Mouse (Mus musculus) kidney, adult 9 months (tissue): ENCODE results near the gene Eci1.
"Not testable (repeated sequence)": the region's sequence is repeated elsewhere in the genome, so short reads cannot be mapped to it uniquely, and the experiment has no call there.

ENCODE experiments used
- DNase-seq: peaks from one replicate; pipeline ENCODE4 v3.0.0; 2022

Eci1 gene

GRCm38 (mm10) chr17:24441148-24441547 is 14.7 kb downstream of the Eci1 start:
- no peak for DNase-seq

- peak; percentile 27 for DNase-seq
Observed at GRCm38 (mm10) chr17:24442107-24442506, 15.7 kb downstream of the Eci1 start.

DNA sequence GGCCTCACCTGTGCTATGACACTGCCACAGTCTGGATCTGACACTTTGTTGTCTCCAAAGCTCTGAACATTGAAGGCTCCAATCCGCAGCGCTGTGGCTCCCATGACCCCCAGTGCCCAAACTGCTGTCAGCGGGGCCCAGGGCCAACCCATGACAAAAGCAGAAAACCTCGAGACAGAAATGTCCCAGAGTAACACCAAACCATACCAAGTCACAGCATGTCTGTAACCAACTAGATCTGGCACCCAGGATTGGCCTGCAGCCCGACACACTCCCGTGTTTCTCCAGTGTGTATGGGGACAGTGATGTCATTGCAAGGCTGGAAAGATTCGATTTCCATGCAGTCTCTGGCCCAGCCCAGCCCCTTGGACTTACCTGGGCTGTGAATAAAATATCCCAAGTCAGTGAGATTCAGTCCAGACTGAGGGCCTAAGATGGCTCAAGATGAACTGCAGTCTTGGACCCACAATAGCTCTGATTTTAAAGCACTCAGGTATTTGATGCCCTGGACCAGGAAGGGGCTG is 16.3 kb downstream of the Eci1 start, which contains the start of gene Dnase1l2:
Dnase1l2 (minus strand) TSS at position 474 of the 524 bp plus-strand sequence.
- no peak for DNase-seq

GRCm38 (mm10) chr17:24443409-24443808 is 17.0 kb downstream of the Eci1 start:
- DNase-seq: peak; percentile 34

DNA sequence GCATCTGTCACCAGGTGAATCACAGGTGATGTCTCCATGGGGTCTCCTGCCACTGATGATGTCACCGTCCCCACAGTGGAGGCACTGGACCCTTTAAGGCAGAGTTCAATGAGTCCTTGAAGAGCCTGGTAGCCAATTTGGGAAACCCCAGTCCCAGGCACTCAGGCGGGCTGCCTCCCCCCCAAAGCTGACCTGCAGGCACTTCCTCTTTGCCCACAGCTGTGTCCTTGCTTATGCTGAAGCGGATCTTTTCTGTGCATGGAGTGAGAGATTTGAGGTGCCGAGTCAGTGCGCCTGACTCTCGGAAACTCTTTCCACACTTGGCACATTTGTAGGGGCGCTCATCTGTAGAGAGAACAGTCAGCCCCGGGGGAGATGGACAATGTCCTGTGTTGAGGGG is 20.1 kb downstream of the Eci1 start:
- no peak for DNase-seq

DNA sequence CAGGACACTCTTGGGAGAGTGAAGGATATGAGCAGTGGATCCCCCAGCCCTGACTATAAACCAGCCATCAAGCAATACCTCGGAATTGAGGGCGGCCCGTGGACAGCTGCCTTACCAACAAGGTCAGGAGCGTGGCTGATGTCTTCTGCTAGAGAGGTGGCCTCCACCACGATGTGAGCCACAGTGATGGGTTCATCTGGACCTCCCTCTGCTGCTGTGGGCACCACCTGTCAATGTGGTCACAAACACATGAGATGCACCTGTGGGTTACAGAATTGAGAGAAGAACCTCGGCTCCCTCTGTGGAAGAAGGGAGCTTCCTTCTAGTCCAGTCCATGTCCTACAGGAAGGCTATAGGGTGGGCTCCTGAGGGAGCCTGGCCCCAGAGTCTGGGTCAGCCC is 23.1 kb downstream of the Eci1 start:
- DNase-seq: no peak

DNA sequence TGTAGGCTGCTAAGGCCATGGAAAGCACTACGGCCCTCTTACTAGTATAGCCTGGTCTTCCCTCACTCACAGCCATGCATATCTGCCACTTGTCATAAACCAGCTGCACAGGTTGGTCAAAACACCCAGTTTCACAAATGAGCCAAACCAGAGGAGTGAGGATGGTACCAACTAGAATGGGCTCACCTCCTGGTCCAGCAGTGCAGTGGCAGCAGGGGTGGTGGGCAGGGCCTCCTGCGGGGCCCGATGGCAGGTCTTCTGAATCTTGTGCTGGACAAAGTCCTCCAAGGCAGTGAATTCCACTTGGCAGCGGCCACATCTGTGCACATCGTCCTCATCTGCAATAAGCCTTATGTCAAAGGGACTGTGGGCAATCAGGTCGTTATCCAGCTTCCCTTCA is 24.8 kb downstream of the Eci1 start:
- DNase-seq: no peak

GRCm38 (mm10) chr17:24453372-24453771 is 26.9 kb downstream of the Eci1 start:
- peak; percentile 73 for DNase-seq

- no peak for DNase-seq
Observed at GRCm38 (mm10) chr17:24454218-24454755, 27.8 kb downstream of the Eci1 start.

- peak; percentile 100 for DNase-seq
Observed at GRCm38 (mm10) chr17:24454756-24455522, 28.5 kb downstream of the Eci1 start.

- DNase-seq: not testable (repeated sequence)
Observed at GRCm38 (mm10) chr17:24455523-24456206, 29.2 kb downstream of the Eci1 start.

GRCm38 (mm10) chr17:24461580-24461979 is 35.1 kb downstream of the Eci1 start:
- DNase-seq: peak; percentile 63

GRCm38 (mm10) chr17:24462932-24463331 is 36.5 kb downstream of the Eci1 start:
- DNase-seq: no peak

DNA sequence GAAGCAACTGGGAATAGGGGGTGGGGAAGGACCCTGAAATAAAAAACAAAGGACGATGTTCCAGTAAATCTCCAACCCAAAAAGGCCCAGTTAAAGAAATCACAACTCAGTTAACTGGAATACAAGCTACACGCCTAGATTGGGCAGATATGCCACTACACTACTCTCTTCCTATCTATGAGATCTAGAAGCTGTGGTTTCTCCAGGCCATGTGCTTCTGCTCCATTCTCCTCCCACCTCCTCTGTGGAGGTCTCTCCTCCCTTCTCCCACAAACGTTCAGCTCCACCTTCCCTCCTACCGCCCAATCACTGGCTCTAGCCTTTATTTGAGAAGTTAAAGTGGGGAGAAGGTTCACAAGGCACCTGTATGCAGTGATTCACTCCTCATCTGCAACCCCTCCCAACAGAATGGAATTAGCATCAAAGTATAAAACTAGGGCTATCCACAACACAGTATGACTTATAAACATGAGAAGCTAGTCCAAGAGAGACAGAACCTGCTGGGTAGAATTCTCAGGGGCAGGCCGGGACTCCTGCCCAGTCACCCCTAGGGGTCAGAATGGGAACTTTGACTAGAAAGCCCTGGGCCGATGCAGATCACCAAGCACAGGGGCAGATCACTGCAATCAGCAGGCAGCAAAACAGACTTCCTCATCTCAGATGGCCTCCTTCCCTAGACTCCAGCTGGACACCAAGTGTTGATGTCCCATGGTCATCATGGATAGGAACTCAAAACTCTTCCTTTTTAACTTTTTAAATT is 37.1 kb downstream of the Eci1 start:
- peak; percentile 63 for DNase-seq

GRCm38 (mm10) chr17:24468636-24469246 is 42.3 kb downstream of the Eci1 start:
- no peak for DNase-seq

DNA sequence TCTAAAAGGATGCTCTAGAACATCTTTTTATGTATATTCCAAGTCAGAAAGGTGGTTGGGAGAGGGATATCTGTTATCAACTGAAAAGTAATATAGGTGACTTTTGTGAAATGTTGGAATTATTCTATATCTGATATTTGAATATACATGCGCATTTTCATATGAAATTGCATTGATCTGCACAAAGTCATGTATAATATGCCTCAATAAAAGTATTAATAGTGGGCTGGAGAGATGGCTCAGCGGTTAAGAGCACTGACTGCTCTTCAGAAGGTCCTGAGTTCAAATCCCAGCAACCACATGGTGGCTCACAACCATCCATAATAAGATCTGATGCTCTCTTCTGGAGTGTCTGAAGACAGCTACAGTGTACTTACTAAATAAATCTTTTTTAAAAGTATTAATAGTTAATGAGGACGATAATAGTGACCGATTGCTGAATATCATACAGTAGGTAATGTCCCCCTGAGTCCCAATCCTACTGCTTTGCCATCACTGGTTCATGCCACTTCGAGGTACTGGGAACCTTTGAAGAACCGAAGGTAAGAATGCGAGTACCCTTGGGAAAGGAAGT is 43.0 kb downstream of the Eci1 start:
- DNase-seq: no peak

GRCm38 (mm10) chr17:24469910-24470602 is 43.6 kb downstream of the Eci1 start, which contains the start of the genes E4f1 and Pgp:
Gene E4f1, minus strand, starts transcription at chr17:24470313.
Gene Pgp, plus strand, starts transcription at chr17:24470392.
- peak; percentile 99 for DNase-seq

- no peak for DNase-seq
Observed at GRCm38 (mm10) chr17:24470701-24471527, 44.5 kb downstream of the Eci1 start.

DNA sequence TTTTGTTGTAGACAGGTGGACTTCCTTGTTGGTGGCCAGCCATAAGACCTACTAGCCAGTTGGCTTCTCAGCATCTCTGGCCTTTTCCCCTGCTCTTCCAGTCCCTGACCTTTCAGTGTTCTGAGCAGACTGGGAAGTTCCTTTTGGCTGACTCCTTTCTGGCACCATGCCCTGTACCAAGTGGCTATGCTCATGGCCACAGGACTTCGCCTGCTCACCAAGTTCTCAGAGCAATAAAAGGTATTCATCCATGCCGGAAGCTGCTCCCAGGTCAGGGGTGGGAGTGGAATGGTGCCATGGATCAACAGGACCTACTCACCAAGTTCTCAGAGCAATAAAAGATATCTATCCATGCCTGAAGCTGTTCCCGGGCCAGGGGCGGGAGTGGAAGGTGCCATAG is 46.1 kb downstream of the Eci1 start:
- DNase-seq: peak; percentile 95

GRCm38 (mm10) chr17:24473612-24474275 is 47.3 kb downstream of the Eci1 start, which contains the start of gene Bricd5:
Gene Bricd5, plus strand, starts transcription at chr17:24473884.
- DNase-seq: no peak
